Mouse (Mus musculus): Measurements from ENCODE around the gene Gse1. TPM values are rescaled to one million over a fixed set of nuclear protein-coding genes. Genes with fewer than 3 reads are reported as not detected.
A peak's percentile ranks its signal among the peaks of the same experiment; 100 is the strongest.

The Gse1 gene
- total RNA-seq, 1 experiment, result 21.4 TPM

- H3K27ac ChIP-seq (ENCODE audit: insufficient read depth, low read depth, low read length, poor library complexity, severe bottlenecking), result no peak overlapping the region
- H3K4me3 ChIP-seq (ENCODE audit: insufficient read depth in 1 of 2, low read depth in 1 of 2, low read length in 2 of 2, poor library complexity in 1 of 2, severe bottlenecking in 1 of 2), result no peak overlapping the region
- no peaks in the 10 kb centered on the region for H3K36me3 ChIP-seq (ENCODE audit: control insufficient read depth, insufficient read depth, low read length, poor library complexity, severe bottlenecking)
- no peak for DNase-seq (ENCODE audit: low read depth, low spot score)
- no peak overlapping the region for H3K9ac ChIP-seq (ENCODE audit: insufficient read depth, low read depth, low read length, poor library complexity, severe bottlenecking)
- in situ Hi-C loops (cut with MboI; ENCODE audit: low sequenced_read_pairs in 2 of 2, unreplicated experiment in 2 of 2), result no loop called here
- H3K9me3 ChIP-seq (ENCODE audit: control insufficient read depth, insufficient read depth, low read depth, low read length), result no peaks in the 10 kb centered on the region
- no peak for TF ChIP-seq HCFC1 (IDR thresholded peaks at IDR 0.05; ENCODE audit: borderline replicate concordance, insufficient read depth, low read length)
- no peak for TF ChIP-seq ZC3H11A (IDR thresholded peaks at IDR 0.05; ENCODE audit: borderline replicate concordance, low read depth, low read length)
- TF ChIP-seq MAFK (IDR thresholded peaks at IDR 0.05; ENCODE audit: insufficient read depth, low read depth, low read length), result no peak
- no peak for TF ChIP-seq CHD2 (IDR thresholded peaks at IDR 0.05; ENCODE audit: low read depth, low read length)
- TF ChIP-seq ZNF384 (IDR thresholded peaks at IDR 0.05; ENCODE audit: low read depth, low read length), result no peak
- peaks cover 11 to 33% of the 10 kb centered on the region in 2 experiments for H3K4me1 ChIP-seq (ENCODE audit: control insufficient read depth in 2 of 2, insufficient read depth in 2 of 2, low read length in 2 of 2, poor library complexity in 1 of 2)
These were observed 305.8 kb downstream of the Gse1 start for GRCm38 (mm10) chr8:120534080-120534479.

- in situ Hi-C loops (cut with MboI; ENCODE audit: low sequenced_read_pairs in 2 of 2, unreplicated experiment in 2 of 2), result no loop called here
- Histone ChIP-seq H3K27ac (ENCODE audit: insufficient read depth, low read depth, low read length, poor library complexity, severe bottlenecking) (peak overlapping the region; percentile 9; the same call in 1 of the 2 replicates), H3K4me1 (ENCODE audit: control insufficient read depth in 2 of 2, insufficient read depth in 2 of 2, low read length in 2 of 2, poor library complexity in 1 of 2) (peaks cover 10 to 36% of the 10 kb centered on the region in 2 experiments), H3K36me3 (ENCODE audit: control insufficient read depth, insufficient read depth, low read length, poor library complexity, severe bottlenecking) (no peaks in the 10 kb centered on the region), H3K4me3 (ENCODE audit: insufficient read depth in 1 of 2, low read depth in 1 of 2, low read length in 2 of 2, poor library complexity in 1 of 2, severe bottlenecking in 1 of 2) (peak overlapping the region in 1 of 2 experiments; percentile 93; a peak in 1 of 4 replicates), H3K9ac (ENCODE audit: insufficient read depth, low read depth, low read length, poor library complexity, severe bottlenecking) (no peak overlapping the region), H3K9me3 (ENCODE audit: control insufficient read depth, insufficient read depth, low read depth, low read length) (no peaks in the 10 kb centered on the region)
- DNase-seq (ENCODE audit: low read depth, low spot score), result peak; percentile 80
- TF ChIP-seq HCFC1 (IDR thresholded peaks at IDR 0.05; ENCODE audit: borderline replicate concordance, insufficient read depth, low read length) (no peak), CHD2 (IDR thresholded peaks at IDR 0.05; ENCODE audit: low read depth, low read length) (no peak), MAFK (IDR thresholded peaks at IDR 0.05; ENCODE audit: insufficient read depth, low read depth, low read length) (no peak), ZC3H11A (IDR thresholded peaks at IDR 0.05; ENCODE audit: borderline replicate concordance, low read depth, low read length) (peak; percentile 88)
These were observed 306.5 kb downstream of the Gse1 start for GRCm38 (mm10) chr8:120534504-120535368.

GRCm38 (mm10) chr8:120535452-120536305, 307.4 kb downstream of the Gse1 start:
- H3K4me1 ChIP-seq (ENCODE audit: control insufficient read depth in 2 of 2, insufficient read depth in 2 of 2, low read length in 2 of 2, poor library complexity in 1 of 2), result peaks cover 7 to 43% of the 10 kb centered on the region in 2 experiments
- H3K9me3 ChIP-seq (ENCODE audit: control insufficient read depth, insufficient read depth, low read depth, low read length), result no peaks in the 10 kb centered on the region
- H3K4me3 ChIP-seq (ENCODE audit: insufficient read depth in 1 of 2, low read depth in 1 of 2, low read length in 2 of 2, poor library complexity in 1 of 2, severe bottlenecking in 1 of 2), result peak overlapping the region; percentile 76 to 93
- in situ Hi-C loops (cut with MboI; ENCODE audit: low sequenced_read_pairs in 2 of 2, unreplicated experiment in 2 of 2), result no loop called here
- H3K27ac ChIP-seq (ENCODE audit: insufficient read depth, low read depth, low read length, poor library complexity, severe bottlenecking), result peak overlapping the region; percentile 87
- no peaks in the 10 kb centered on the region for H3K36me3 ChIP-seq (ENCODE audit: control insufficient read depth, insufficient read depth, low read length, poor library complexity, severe bottlenecking)
- TF ChIP-seq MAFK (IDR thresholded peaks at IDR 0.05; ENCODE audit: insufficient read depth, low read depth, low read length) (no peak), ZC3H11A (IDR thresholded peaks at IDR 0.05; ENCODE audit: borderline replicate concordance, low read depth, low read length) (no peak), CHD2 (IDR thresholded peaks at IDR 0.05; ENCODE audit: low read depth, low read length) (no peak), HCFC1 (IDR thresholded peaks at IDR 0.05; ENCODE audit: borderline replicate concordance, insufficient read depth, low read length) (no peak), ZNF384 (IDR thresholded peaks at IDR 0.05; ENCODE audit: low read depth, low read length) (no peak)
- peak overlapping the region; percentile 94 for H3K9ac ChIP-seq (ENCODE audit: insufficient read depth, low read depth, low read length, poor library complexity, severe bottlenecking)
- no peak for DNase-seq (ENCODE audit: low read depth, low spot score)

- peak overlapping the region; percentile 76 to 93 for H3K4me3 ChIP-seq (ENCODE audit: insufficient read depth in 1 of 2, low read depth in 1 of 2, low read length in 2 of 2, poor library complexity in 1 of 2, severe bottlenecking in 1 of 2)
- TF ChIP-seq ZC3H11A (IDR thresholded peaks at IDR 0.05; ENCODE audit: borderline replicate concordance, low read depth, low read length) (no peak), ZNF384 (IDR thresholded peaks at IDR 0.05; ENCODE audit: low read depth, low read length) (no peak), HCFC1 (IDR thresholded peaks at IDR 0.05; ENCODE audit: borderline replicate concordance, insufficient read depth, low read length) (no peak), CHD2 (IDR thresholded peaks at IDR 0.05; ENCODE audit: low read depth, low read length) (no peak), MAFK (IDR thresholded peaks at IDR 0.05; ENCODE audit: insufficient read depth, low read depth, low read length) (no peak)
- peaks cover under 1% of the 10 kb centered on the region; the same call in 1 of the 2 replicates for H3K36me3 ChIP-seq (ENCODE audit: control insufficient read depth, insufficient read depth, low read length, poor library complexity, severe bottlenecking)
- H3K27ac ChIP-seq (ENCODE audit: insufficient read depth, low read depth, low read length, poor library complexity, severe bottlenecking), result peak overlapping the region; percentile 87
- H3K9ac ChIP-seq (ENCODE audit: insufficient read depth, low read depth, low read length, poor library complexity, severe bottlenecking), result peak overlapping the region; percentile 94
- no peak for DNase-seq (ENCODE audit: low read depth, low spot score)
- peaks cover 5 to 38% of the 10 kb centered on the region in 2 experiments for H3K4me1 ChIP-seq (ENCODE audit: control insufficient read depth in 2 of 2, insufficient read depth in 2 of 2, low read length in 2 of 2, poor library complexity in 1 of 2)
- in situ Hi-C loops (cut with MboI; ENCODE audit: low sequenced_read_pairs in 2 of 2, unreplicated experiment in 2 of 2), result no loop called here
- no peaks in the 10 kb centered on the region for H3K9me3 ChIP-seq (ENCODE audit: control insufficient read depth, insufficient read depth, low read depth, low read length)
These were observed 308.3 kb downstream of the Gse1 start for GRCm38 (mm10) chr8:120536306-120537206.
